Mouse (Mus musculus): ENCODE results near the gene Fam69a. TPM values are rescaled to one million over a fixed set of nuclear protein-coding genes. Genes with fewer than 3 reads are reported as not detected.
"Not testable (repeated sequence)": the region's sequence is repeated elsewhere in the genome, so short reads cannot be mapped to it uniquely, and the experiment has no call there.

The Fam69a gene
- polyA plus RNA-seq, 2 experiments, result 1.8 to 8.0 TPM

- peak overlapping the region; percentile 91 for H3K4me2 ChIP-seq (ENCODE audit: low read depth)
- H3K9me3 ChIP-seq (ENCODE audit: control insufficient read depth, low read length), result no peaks in the 10 kb centered on the region
- no peak; the same call in 1 of the 2 replicates for ATAC-seq (ENCODE audit: insufficient read depth)
- peak overlapping the region; percentile 26 for H3K27ac ChIP-seq
- no peaks in the 10 kb centered on the region for H3K27me3 ChIP-seq (ENCODE audit: control insufficient read depth, insufficient read depth, low read length)
- peak overlapping the region; percentile 68 to 99 for H3K4me3 ChIP-seq (ENCODE audit: insufficient read depth in 1 of 2, low read depth in 2 of 2, low read length in 2 of 2)
- TF ChIP-seq EP300 (IDR thresholded peaks at IDR 0.05; ENCODE audit: low read depth) (no peak), CTCF (IDR thresholded peaks at IDR 0.05; ENCODE audit: low read depth) (no peak)
- no peak for DNase-seq (ENCODE audit: low read depth in 3 of 3, low spot score in 3 of 3)
- H3K4me1 ChIP-seq (replicated peaks; ENCODE audit: control insufficient read depth in 2 of 2, insufficient read depth in 2 of 2, low read length in 1 of 2), result peaks cover 0 to 8% of the 10 kb centered on the region in 2 experiments; a peak in 2 of 4 replicates
- 0% methylated on average over 23 of the region's 23 CpGs for WGBS (ENCODE audit: insufficient replicate concordance)
- peaks cover 42% of the 10 kb centered on the region for H3K36me3 ChIP-seq (replicated peaks; ENCODE audit: control insufficient read depth, insufficient read depth, low read depth)
- peak overlapping the region; percentile 64 for H3K9ac ChIP-seq (replicated peaks)
Measured at GRCm38 (mm10) chr5:107901014-107901615, 85.8 kb downstream of the Fam69a start.

DNA sequence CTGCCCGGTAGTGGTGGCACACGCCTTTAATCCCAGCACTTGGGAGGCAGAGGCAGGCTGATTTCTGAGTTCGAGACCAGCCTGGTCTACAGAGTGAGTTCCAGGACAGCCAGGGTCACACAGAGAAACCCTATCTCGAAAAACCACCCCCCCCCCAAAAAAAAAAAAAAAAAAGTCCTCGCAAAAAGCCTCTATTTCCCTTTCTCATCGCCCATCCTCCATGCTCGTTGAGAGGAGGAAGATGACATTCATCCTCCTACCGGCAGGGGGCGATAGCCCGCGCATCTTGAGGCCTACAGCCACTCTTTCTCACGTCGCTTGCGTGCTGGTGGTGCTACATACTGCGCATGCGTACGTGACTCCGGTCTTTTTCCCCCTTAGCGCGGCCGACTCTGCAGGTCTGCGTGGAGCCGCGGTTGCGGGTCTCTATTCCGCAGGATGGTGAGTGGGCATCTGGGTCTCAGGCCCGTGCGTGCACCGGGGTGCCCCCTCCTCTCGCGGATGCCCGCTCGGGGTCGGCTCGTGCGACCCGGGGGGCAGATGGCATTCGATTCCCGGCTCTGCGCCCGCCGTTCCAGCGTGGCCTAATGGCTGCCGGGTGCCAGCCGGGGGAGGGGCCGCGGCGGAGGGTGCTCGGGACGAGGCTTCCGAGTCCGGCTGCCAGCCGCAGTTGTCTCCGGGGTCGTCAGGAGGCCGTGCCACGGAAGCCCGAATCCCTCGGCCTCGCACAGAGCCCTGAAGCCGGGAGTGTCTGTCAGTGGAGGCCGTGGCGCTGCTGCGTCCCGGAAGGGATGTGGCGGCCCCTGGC lies 86.5 kb downstream of the Fam69a start, which contains the start of gene Rpl5:
TSS of gene Rpl5 (plus strand) at position 297 of the 808 bp plus-strand sequence.
- ATAC-seq (ENCODE audit: insufficient read depth) (peak; percentile 96), DNase-seq (ENCODE audit: low read depth in 3 of 3, low spot score in 3 of 3) (peak; percentile 93 to 94 (median 94))
- H3K36me3 ChIP-seq (replicated peaks; ENCODE audit: control insufficient read depth, insufficient read depth, low read depth), result peaks cover 35% of the 10 kb centered on the region
- H3K27ac ChIP-seq, result peak within 1 kb of the TSS; percentile 26
- peaks cover 0 to 8% of the 10 kb centered on the region in 2 experiments; a peak in 2 of 4 replicates for H3K4me1 ChIP-seq (replicated peaks; ENCODE audit: control insufficient read depth in 2 of 2, insufficient read depth in 2 of 2, low read length in 1 of 2)
- peak within 1 kb of the TSS; percentile 68 to 99 for H3K4me3 ChIP-seq (ENCODE audit: insufficient read depth in 1 of 2, low read depth in 2 of 2, low read length in 2 of 2)
- H3K4me2 ChIP-seq (ENCODE audit: low read depth), result peak within 1 kb of the TSS; percentile 91
- peak within 1 kb of the TSS; percentile 64 for H3K9ac ChIP-seq (replicated peaks)
- no peaks in the 10 kb centered on the region for H3K9me3 ChIP-seq (ENCODE audit: control insufficient read depth, low read length)
- 3% methylated on average over 66 of the region's 66 CpGs for WGBS (ENCODE audit: insufficient replicate concordance)
- no peaks in the 10 kb centered on the region for H3K27me3 ChIP-seq (ENCODE audit: control insufficient read depth, insufficient read depth, low read length)
- TF ChIP-seq EP300 (IDR thresholded peaks at IDR 0.05; ENCODE audit: low read depth) (no peak), CTCF (IDR thresholded peaks at IDR 0.05; ENCODE audit: low read depth) (peak; percentile 99)

DNA sequence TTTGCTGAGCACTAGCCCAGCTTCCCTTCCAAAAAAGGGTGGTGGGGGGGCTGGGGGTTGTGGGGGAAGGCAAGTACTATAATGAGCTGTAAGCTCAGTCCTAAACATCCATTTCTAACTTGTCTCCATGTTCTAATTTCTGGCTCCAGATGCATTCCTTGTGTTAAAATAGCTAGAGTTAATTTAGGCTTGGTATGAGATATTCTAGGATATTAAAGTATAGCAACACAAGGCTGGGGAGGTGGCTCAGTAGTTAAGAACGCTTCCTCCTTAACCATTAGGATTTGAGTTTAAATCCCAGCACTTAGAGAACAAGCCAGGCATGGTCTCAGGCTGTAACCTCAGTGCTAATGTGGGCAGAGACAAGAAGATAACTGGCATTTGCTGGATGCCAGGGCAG lies 90.6 kb downstream of the Fam69a start:
- no peak for ATAC-seq (ENCODE audit: insufficient read depth)
- whole genome bisulfite sequencing (ENCODE audit: insufficient replicate concordance), result 47% methylated on average over 1 of the region's 1 CpGs
- H3K9ac ChIP-seq (replicated peaks), result no peak overlapping the region

DNA sequence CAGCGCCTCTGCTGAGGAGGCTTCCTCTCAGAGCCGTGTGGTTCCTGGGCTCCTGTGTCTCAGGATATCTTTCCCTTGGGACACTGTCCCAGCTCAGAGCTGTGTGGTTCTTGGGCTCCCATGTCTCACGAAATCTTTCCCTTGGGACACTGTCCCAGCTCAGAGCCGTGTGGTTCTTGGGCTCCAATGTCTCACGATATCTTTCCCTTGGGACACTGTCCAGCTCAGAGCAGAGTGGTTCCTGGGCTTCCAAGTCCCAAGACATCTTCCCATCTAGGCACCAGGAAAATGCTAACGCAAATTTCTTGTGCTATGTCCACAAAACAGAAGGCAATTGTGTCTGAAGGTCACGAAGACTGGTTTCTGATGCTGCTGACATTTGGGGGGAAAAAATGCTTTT lies 92.2 kb downstream of the Fam69a start:
- H3K9ac ChIP-seq (replicated peaks), result no peak overlapping the region
- ATAC-seq (ENCODE audit: insufficient read depth) (no peak), DNase-seq (ENCODE audit: low read depth in 3 of 3, low spot score in 3 of 3) (no peak)
- no peak overlapping the region for H3K4me3 ChIP-seq (ENCODE audit: insufficient read depth in 1 of 2, low read depth in 2 of 2, low read length in 2 of 2)
- no peak overlapping the region for H3K27ac ChIP-seq
- H3K9me3 ChIP-seq (ENCODE audit: control insufficient read depth, low read length), result no peaks in the 10 kb centered on the region
- H3K27me3 ChIP-seq (ENCODE audit: control insufficient read depth, insufficient read depth, low read length), result no peaks in the 10 kb centered on the region
- TF ChIP-seq EP300 (IDR thresholded peaks at IDR 0.05; ENCODE audit: low read depth) (no peak), CTCF (IDR thresholded peaks at IDR 0.05; ENCODE audit: low read depth) (no peak)
- no peak overlapping the region for H3K4me2 ChIP-seq (ENCODE audit: low read depth)
- peaks cover 0 to 5% of the 10 kb centered on the region in 2 experiments; a peak in 1 of 4 replicates for H3K4me1 ChIP-seq (replicated peaks; ENCODE audit: control insufficient read depth in 2 of 2, insufficient read depth in 2 of 2, low read length in 1 of 2)
- no peaks in the 10 kb centered on the region for H3K36me3 ChIP-seq (replicated peaks; ENCODE audit: control insufficient read depth, insufficient read depth, low read depth)
- WGBS (ENCODE audit: insufficient replicate concordance), result 74% methylated on average over 7 of the region's 7 CpGs

More for the DNA sequence above, 90.6 kb downstream of the Fam69a start:
- Histone ChIP-seq H3K9me3 (ENCODE audit: control insufficient read depth, low read length) (no peaks in the 10 kb centered on the region), H3K4me2 (ENCODE audit: low read depth) (no peak overlapping the region), H3K27ac (no peak overlapping the region), H3K4me1 (replicated peaks; ENCODE audit: control insufficient read depth in 2 of 2, insufficient read depth in 2 of 2, low read length in 1 of 2) (no peaks in the 10 kb centered on the region), H3K36me3 (replicated peaks; ENCODE audit: control insufficient read depth, insufficient read depth, low read depth) (no peaks in the 10 kb centered on the region), H3K27me3 (ENCODE audit: control insufficient read depth, insufficient read depth, low read length) (no peaks in the 10 kb centered on the region), H3K4me3 (ENCODE audit: insufficient read depth in 1 of 2, low read depth in 2 of 2, low read length in 2 of 2) (no peak overlapping the region)
- no peak for DNase-seq (ENCODE audit: low read depth in 3 of 3, low spot score in 3 of 3)
- TF ChIP-seq EP300 (IDR thresholded peaks at IDR 0.05; ENCODE audit: low read depth) (no peak), CTCF (IDR thresholded peaks at IDR 0.05; ENCODE audit: low read depth) (no peak)

GRCm38 (mm10) chr5:107891515-107891914 lies 95.4 kb downstream of the Fam69a start:
- TF ChIP-seq CTCF (IDR thresholded peaks at IDR 0.05; ENCODE audit: low read depth), result peak; percentile 69
- not testable (repeated sequence) for H3K4me1 ChIP-seq (replicated peaks; ENCODE audit: control insufficient read depth in 2 of 2, insufficient read depth in 2 of 2, low read length in 1 of 2); H3K4me3 ChIP-seq (ENCODE audit: insufficient read depth in 1 of 2, low read depth in 2 of 2, low read length in 2 of 2); H3K36me3 ChIP-seq (replicated peaks; ENCODE audit: control insufficient read depth, insufficient read depth, low read depth); H3K27me3 ChIP-seq (ENCODE audit: control insufficient read depth, insufficient read depth, low read length); H3K27ac ChIP-seq; DNase-seq (ENCODE audit: low read depth in 3 of 3, low spot score in 3 of 3); H3K9ac ChIP-seq (replicated peaks); H3K4me2 ChIP-seq (ENCODE audit: low read depth); H3K9me3 ChIP-seq (ENCODE audit: control insufficient read depth, low read length)
- 71% methylated on average over 1 of the region's 1 CpGs for WGBS (ENCODE audit: insufficient replicate concordance)
- 0 out of 2 replicates have a peak, but pooled peaks have one; percentile 31 for ATAC-seq (ENCODE audit: insufficient read depth)
